Mouse (Mus musculus): ENCODE results near the gene Rnf225. TPM values are rescaled to one million over a fixed set of nuclear protein-coding genes. Genes with fewer than 3 reads are reported as not detected.
A peak's percentile ranks its signal among the peaks of the same experiment; 100 is the strongest.
"Not testable (repeated sequence)": the region's sequence is repeated elsewhere in the genome, so short reads cannot be mapped to it uniquely, and the experiment has no call there.

The Rnf225 gene
- polyA plus RNA-seq, 1 experiment from 2014 or later, result 1.4 TPM

GRCm38 (mm10) chr7:12921705-12922465 is 5.3 kb upstream of the Rnf225 start, which contains the start of gene Rps5:
TSS of gene Rps5 (plus strand) at chr7:12922290.
- Histone ChIP-seq H3K27me3 (ENCODE audit: control insufficient read depth, insufficient read depth, low read depth, low read length) (no peaks in the 10 kb centered on the region), H3K27ac (ENCODE audit: low read length) (peak within 1 kb of the TSS; percentile 95), H3K36me3 (ENCODE audit: control insufficient read depth, insufficient read depth, low read length) (peaks cover 35% of the 10 kb centered on the region), H3K9me3 (ENCODE audit: control insufficient read depth, low read length) (no peaks in the 10 kb centered on the region), H3K4me1 (replicated peaks; ENCODE audit: control insufficient read depth, insufficient read depth, low read length) (peaks cover 13% of the 10 kb centered on the region), H3K4me2 (ENCODE audit: low read depth, low read length) (peak within 1 kb of the TSS; percentile 93), H3K4me3 (ENCODE audit: low read length) (peak within 1 kb of the TSS; percentile 100), H3K9ac (ENCODE audit: low read length) (peak within 1 kb of the TSS; percentile 96)
- peak; percentile 99 for ATAC-seq (ENCODE audit: low read depth)
- under 1% methylated on average over 55 of the region's 55 CpGs for WGBS

- no peak overlapping the region for H3K27ac ChIP-seq (ENCODE audit: low read length)
- peak overlapping the region; percentile 100 for H3K4me3 ChIP-seq (ENCODE audit: low read length)
- peaks cover 36% of the 10 kb centered on the region for H3K36me3 ChIP-seq (ENCODE audit: control insufficient read depth, insufficient read depth, low read length)
- no peak for ATAC-seq (ENCODE audit: low read depth)
- H3K9me3 ChIP-seq (ENCODE audit: control insufficient read depth, low read length), result no peaks in the 10 kb centered on the region
- WGBS, result 2% methylated on average over 8 of the region's 8 CpGs
- H3K9ac ChIP-seq (ENCODE audit: low read length), result peak overlapping the region; percentile 96
- H3K4me1 ChIP-seq (replicated peaks; ENCODE audit: control insufficient read depth, insufficient read depth, low read length), result peaks cover 20% of the 10 kb centered on the region
- H3K27me3 ChIP-seq (ENCODE audit: control insufficient read depth, insufficient read depth, low read depth, low read length), result no peaks in the 10 kb centered on the region
- H3K4me2 ChIP-seq (ENCODE audit: low read depth, low read length), result peak overlapping the region; percentile 93
Observed at GRCm38 (mm10) chr7:12922729-12923128, 4.5 kb upstream of the Rnf225 start.

GRCm38 (mm10) chr7:12926316-12926715 is 900 bp upstream of the Rnf225 start:
- no peak overlapping the region for H3K9ac ChIP-seq (ENCODE audit: low read length)
- H3K9me3 ChIP-seq (ENCODE audit: control insufficient read depth, low read length), result no peaks in the 10 kb centered on the region
- H3K36me3 ChIP-seq (ENCODE audit: control insufficient read depth, insufficient read depth, low read length), result peaks cover 36% of the 10 kb centered on the region
- peaks cover 24% of the 10 kb centered on the region for H3K4me1 ChIP-seq (replicated peaks; ENCODE audit: control insufficient read depth, insufficient read depth, low read length)
- H3K4me3 ChIP-seq (ENCODE audit: low read length), result no peak overlapping the region
- no peak overlapping the region for H3K4me2 ChIP-seq (ENCODE audit: low read depth, low read length)
- ATAC-seq (ENCODE audit: low read depth), result no peak
- H3K27ac ChIP-seq (ENCODE audit: low read length), result no peak overlapping the region
- WGBS, result 74% methylated on average over 7 of the region's 7 CpGs
- no peaks in the 10 kb centered on the region for H3K27me3 ChIP-seq (ENCODE audit: control insufficient read depth, insufficient read depth, low read depth, low read length)

GRCm38 (mm10) chr7:12927693-12928589 is 725 bp downstream of the Rnf225 start:
- H3K9ac ChIP-seq (ENCODE audit: low read length), result peak overlapping the region; percentile 66
- no peaks in the 10 kb centered on the region for H3K9me3 ChIP-seq (ENCODE audit: control insufficient read depth, low read length)
- no peak overlapping the region for H3K27ac ChIP-seq (ENCODE audit: low read length)
- ATAC-seq (ENCODE audit: low read depth), result peak; percentile 61
- peak overlapping the region; percentile 71 for H3K4me2 ChIP-seq (ENCODE audit: low read depth, low read length)
- H3K36me3 ChIP-seq (ENCODE audit: control insufficient read depth, insufficient read depth, low read length), result peaks cover 36% of the 10 kb centered on the region
- peak overlapping the region; percentile 43 for H3K4me3 ChIP-seq (ENCODE audit: low read length)
- H3K27me3 ChIP-seq (ENCODE audit: control insufficient read depth, insufficient read depth, low read depth, low read length), result no peaks in the 10 kb centered on the region
- peaks cover 21% of the 10 kb centered on the region for H3K4me1 ChIP-seq (replicated peaks; ENCODE audit: control insufficient read depth, insufficient read depth, low read length)
- 4% methylated on average over 65 of the region's 65 CpGs for WGBS

- Histone ChIP-seq H3K27ac (ENCODE audit: low read length) (no peak overlapping the region), H3K4me1 (replicated peaks; ENCODE audit: control insufficient read depth, insufficient read depth, low read length) (no peaks in the 10 kb centered on the region), H3K4me2 (ENCODE audit: low read depth, low read length) (no peak overlapping the region), H3K27me3 (ENCODE audit: control insufficient read depth, insufficient read depth, low read depth, low read length) (no peaks in the 10 kb centered on the region), H3K36me3 (ENCODE audit: control insufficient read depth, insufficient read depth, low read length) (no peaks in the 10 kb centered on the region), H3K9ac (ENCODE audit: low read length) (no peak overlapping the region), H3K4me3 (ENCODE audit: low read length) (no peak overlapping the region), H3K9me3 (ENCODE audit: control insufficient read depth, low read length) (no peaks in the 10 kb centered on the region)
- no peak for ATAC-seq (ENCODE audit: low read depth)
- WGBS, result 77% methylated on average over 4 of the region's 4 CpGs
Observed at GRCm38 (mm10) chr7:12933615-12934140, 6.5 kb downstream of the Rnf225 start.

- no peaks in the 10 kb centered on the region for H3K27me3 ChIP-seq (ENCODE audit: control insufficient read depth, insufficient read depth, low read depth, low read length)
- H3K4me3 ChIP-seq (ENCODE audit: low read length), result no peak overlapping the region
- no peak overlapping the region for H3K4me2 ChIP-seq (ENCODE audit: low read depth, low read length)
- no peak overlapping the region for H3K27ac ChIP-seq (ENCODE audit: low read length)
- H3K9ac ChIP-seq (ENCODE audit: low read length), result no peak overlapping the region
- H3K4me1 ChIP-seq (replicated peaks; ENCODE audit: control insufficient read depth, insufficient read depth, low read length), result no peaks in the 10 kb centered on the region
- 56% methylated on average over 3 of the region's 3 CpGs for WGBS
- H3K36me3 ChIP-seq (ENCODE audit: control insufficient read depth, insufficient read depth, low read length), result no peaks in the 10 kb centered on the region
- H3K9me3 ChIP-seq (ENCODE audit: control insufficient read depth, low read length), result no peaks in the 10 kb centered on the region
- ATAC-seq (ENCODE audit: low read depth), result no peak
Observed at GRCm38 (mm10) chr7:12934808-12935207, 7.6 kb downstream of the Rnf225 start.

GRCm38 (mm10) chr7:12937254-12937803 is 10.1 kb downstream of the Rnf225 start:
- H3K27ac ChIP-seq (ENCODE audit: low read length); H3K36me3 ChIP-seq (ENCODE audit: control insufficient read depth, insufficient read depth, low read length); H3K4me2 ChIP-seq (ENCODE audit: low read depth, low read length); H3K4me1 ChIP-seq (replicated peaks; ENCODE audit: control insufficient read depth, insufficient read depth, low read length); H3K4me3 ChIP-seq (ENCODE audit: low read length); H3K27me3 ChIP-seq (ENCODE audit: control insufficient read depth, insufficient read depth, low read depth, low read length); H3K9me3 ChIP-seq (ENCODE audit: control insufficient read depth, low read length); H3K9ac ChIP-seq (ENCODE audit: low read length); ATAC-seq (ENCODE audit: low read depth): not testable (repeated sequence)
- WGBS, result 90% methylated on average over 4 of the region's 4 CpGs

- Histone ChIP-seq H3K4me1 (replicated peaks; ENCODE audit: control insufficient read depth, insufficient read depth, low read length) (no peaks in the 10 kb centered on the region), H3K9me3 (ENCODE audit: control insufficient read depth, low read length) (no peaks in the 10 kb centered on the region), H3K4me2 (ENCODE audit: low read depth, low read length) (no peak overlapping the region), H3K9ac (ENCODE audit: low read length) (no peak overlapping the region), H3K27ac (ENCODE audit: low read length) (no peak overlapping the region), H3K27me3 (ENCODE audit: control insufficient read depth, insufficient read depth, low read depth, low read length) (no peaks in the 10 kb centered on the region), H3K4me3 (ENCODE audit: low read length) (no peak overlapping the region), H3K36me3 (ENCODE audit: control insufficient read depth, insufficient read depth, low read length) (no peaks in the 10 kb centered on the region)
- no peak for ATAC-seq (ENCODE audit: low read depth)
- 82% methylated on average over 4 of the region's 4 CpGs for WGBS
Observed at GRCm38 (mm10) chr7:12940599-12940998, 13.4 kb downstream of the Rnf225 start.

- no peak overlapping the region for H3K27ac ChIP-seq (ENCODE audit: low read length)
- no peak overlapping the region for H3K9ac ChIP-seq (ENCODE audit: low read length)
- no peaks in the 10 kb centered on the region for H3K36me3 ChIP-seq (ENCODE audit: control insufficient read depth, insufficient read depth, low read length)
- no peaks in the 10 kb centered on the region for H3K9me3 ChIP-seq (ENCODE audit: control insufficient read depth, low read length)
- H3K27me3 ChIP-seq (ENCODE audit: control insufficient read depth, insufficient read depth, low read depth, low read length), result no peaks in the 10 kb centered on the region
- no peak for ATAC-seq (ENCODE audit: low read depth)
- no peak overlapping the region for H3K4me3 ChIP-seq (ENCODE audit: low read length)
- no peak overlapping the region for H3K4me2 ChIP-seq (ENCODE audit: low read depth, low read length)
- H3K4me1 ChIP-seq (replicated peaks; ENCODE audit: control insufficient read depth, insufficient read depth, low read length), result no peaks in the 10 kb centered on the region
Observed at GRCm38 (mm10) chr7:12943488-12943887, 16.3 kb downstream of the Rnf225 start.
